Mouse (Mus musculus) forebrain, embryonic 10.5 days (tissue): ENCODE data around the gene Spem2. TPM values are rescaled to one million over a fixed set of nuclear protein-coding genes. Genes with fewer than 3 reads are reported as not detected.

ENCODE experiments used
- DNase-seq: peaks from one replicate; pipeline ENCODE4 v3.0.0-alpha.2; 2017; ENCODE audit warnings: low spot score; ENCODE audit errors: extremely low spot score
- H3K27ac ChIP-seq: fragments of 300-500 bp; sonication (generic); 2 replicates; pipeline ENCODE4 v1.5.1; 2016; ENCODE audit warnings: mild to moderate bottlenecking
- H3K27me3 ChIP-seq: fragments of 300-500 bp; sonication (generic); 2 replicates; pipeline ENCODE4 v1.6.1; 2016; ENCODE audit warnings: mild to moderate bottlenecking; ENCODE audit not compliant: poor library complexity, severe bottlenecking
- H3K36me3 ChIP-seq: fragments of 300-500 bp; sonication (generic); replicated peaks from 2 replicates; pipeline ENCODE4 v1.6.1; 2016; ENCODE audit warnings: mild to moderate bottlenecking, moderate library complexity
- H3K4me1 ChIP-seq: fragments of 300-500 bp; sonication (generic); 2 replicates; pipeline ENCODE4 v1.6.1; 2016
- H3K4me3 ChIP-seq: fragments of 300-500 bp; sonication (generic); 2 replicates; pipeline ENCODE4 v1.5.1; 2016; ENCODE audit warnings: mild to moderate bottlenecking, moderate library complexity
- H3K9me3 ChIP-seq: fragments of 300-500 bp; sonication (generic); 2 replicates; pipeline ENCODE4 v1.6.1; 2016; ENCODE audit warnings: mild to moderate bottlenecking, moderate library complexity
- WGBS: fragments of 180-500 bp; shearing (Covaris S2); methylation state at CpG from one replicate; pipeline ENCODE4 v1.1.7; 2016; 5-methylcytosine and 5-hydroxymethylcytosine counted together
- polyA plus RNA-seq: library from polyadenylated mRNA; unstranded; fragments of >200 nt; fragmentation: Nextera tagmentation; extraction: Ambion mirVana; gene quantifications from 2 replicates; pipeline ENCODE4 v1.2.1, GENCODE M21; 2016

The Spem2 gene
- polyA plus RNA-seq, 1 experiment from 2014 or later: not detected

DNA sequence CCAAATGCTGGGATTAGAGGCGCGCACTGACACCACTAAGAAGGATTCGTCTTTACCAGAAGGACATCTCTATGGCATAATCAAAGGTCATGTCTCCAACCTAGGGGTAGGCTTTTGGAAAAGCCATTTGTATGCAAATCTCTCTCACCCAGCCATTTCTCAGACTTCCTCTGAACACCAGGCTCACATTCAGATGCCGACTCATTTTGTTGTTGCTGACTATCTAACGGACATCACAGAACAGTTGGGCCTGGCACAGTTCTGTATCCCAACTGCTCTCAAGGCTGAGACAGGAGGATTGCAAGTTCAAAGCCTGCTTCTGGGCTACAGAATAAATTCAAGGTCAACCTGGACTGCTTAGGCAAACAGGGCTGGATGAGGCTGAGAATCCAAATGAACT is 31.0 kb downstream of the Spem2 start:
- Histone ChIP-seq H3K4me1 (no peaks in the 10 kb centered on the region), H3K36me3 (no peaks in the 10 kb centered on the region), H3K9me3 (no peaks in the 10 kb centered on the region), H3K4me3 (no peak overlapping the region), H3K27ac (no peak overlapping the region), H3K27me3 (peaks cover 1% of the 10 kb centered on the region; the same call in 1 of the 2 replicates)
- DNase-seq: no peak
- WGBS: 90% methylated on average over 5 of the region's 5 CpGs

DNA sequence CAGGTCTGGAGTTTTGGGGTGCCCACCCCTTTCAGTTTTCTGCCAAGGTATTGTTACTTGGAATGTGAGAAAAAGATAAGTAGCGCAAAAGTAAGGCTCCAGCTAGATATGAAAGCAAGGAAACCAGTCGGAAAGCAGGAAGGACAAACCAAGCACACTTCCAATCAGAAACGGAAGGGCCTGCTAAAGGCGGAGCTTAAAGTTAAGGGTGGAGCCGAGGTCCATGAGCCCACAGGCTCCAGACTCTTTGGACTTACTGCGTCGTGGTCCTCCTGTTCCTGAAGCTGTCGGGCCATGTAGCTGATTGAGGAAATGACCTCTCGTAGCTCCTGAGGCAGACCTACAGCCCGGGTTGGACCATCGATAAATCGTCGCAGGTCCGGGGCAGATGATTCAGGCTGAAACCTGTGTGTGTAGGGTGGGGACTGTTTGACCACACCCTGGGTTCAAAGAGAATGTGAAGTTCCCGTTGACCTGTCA is 33.4 kb downstream of the Spem2 start:
- DNase-seq: peak; percentile 14
- no peak overlapping the region for H3K27ac ChIP-seq
- no peaks in the 10 kb centered on the region for H3K36me3 ChIP-seq
- WGBS: 47% methylated on average over 15 of the region's 15 CpGs
- no peak overlapping the region for H3K4me3 ChIP-seq
- no peaks in the 10 kb centered on the region for H3K9me3 ChIP-seq
- no peaks in the 10 kb centered on the region for H3K4me1 ChIP-seq
- peaks cover 3% of the 10 kb centered on the region; the same call in 1 of the 2 replicates for H3K27me3 ChIP-seq

- WGBS: 43% methylated on average over 4 of the region's 4 CpGs
- Histone ChIP-seq H3K36me3 (no peaks in the 10 kb centered on the region), H3K27ac (no peak overlapping the region), H3K4me1 (peaks cover 25% of the 10 kb centered on the region), H3K9me3 (no peaks in the 10 kb centered on the region), H3K4me3 (no peak overlapping the region), H3K27me3 (peaks cover 33% of the 10 kb centered on the region)
- peak; percentile 13 for DNase-seq
Measured at GRCm38 (mm10) chr11:69781828-69782227, 36.4 kb downstream of the Spem2 start.

DNA sequence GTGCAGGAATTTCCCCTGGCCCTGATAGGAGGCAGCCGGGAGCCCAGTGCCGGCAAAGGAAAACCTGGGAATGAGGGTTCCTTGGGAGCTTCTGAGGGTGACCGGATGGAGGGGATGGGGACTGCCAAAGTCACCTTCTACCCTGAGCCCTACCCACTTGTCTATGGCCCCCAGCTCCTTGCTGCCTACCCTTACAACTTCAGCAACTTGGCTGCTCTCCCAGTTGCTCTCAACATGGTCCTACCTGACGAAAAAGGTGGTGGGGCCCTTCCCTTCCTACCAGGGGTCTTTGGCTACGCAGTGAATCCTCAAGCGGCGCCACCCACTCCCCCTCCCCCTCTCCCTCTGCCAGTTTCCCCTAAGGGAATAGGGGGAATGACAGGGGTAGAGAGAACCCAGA is 39.3 kb downstream of the Spem2 start:
- Histone ChIP-seq H3K27ac (no peak overlapping the region), H3K4me1 (peaks cover 31% of the 10 kb centered on the region), H3K9me3 (no peaks in the 10 kb centered on the region), H3K36me3 (no peaks in the 10 kb centered on the region), H3K27me3 (peaks cover 51% of the 10 kb centered on the region), H3K4me3 (no peak overlapping the region)
- DNase-seq: no peak
- 45% methylated on average over 7 of the region's 7 CpGs for WGBS

- 0 out of 2 replicates have a peak overlapping the region, but pooled peaks have one; percentile 5 for H3K4me3 ChIP-seq
- H3K4me1 ChIP-seq: peaks cover 31% of the 10 kb centered on the region
- H3K27me3 ChIP-seq: peaks cover 51% of the 10 kb centered on the region
- WGBS: 70% methylated on average over 23 of the region's 23 CpGs
- H3K36me3 ChIP-seq: no peaks in the 10 kb centered on the region
- H3K27ac ChIP-seq: 0 out of 2 replicates have a peak overlapping the region, but pooled peaks have one; percentile 44
- DNase-seq: no peak
- H3K9me3 ChIP-seq: no peaks in the 10 kb centered on the region
Measured at GRCm38 (mm10) chr11:69778258-69778982, 39.8 kb downstream of the Spem2 start.

DNA sequence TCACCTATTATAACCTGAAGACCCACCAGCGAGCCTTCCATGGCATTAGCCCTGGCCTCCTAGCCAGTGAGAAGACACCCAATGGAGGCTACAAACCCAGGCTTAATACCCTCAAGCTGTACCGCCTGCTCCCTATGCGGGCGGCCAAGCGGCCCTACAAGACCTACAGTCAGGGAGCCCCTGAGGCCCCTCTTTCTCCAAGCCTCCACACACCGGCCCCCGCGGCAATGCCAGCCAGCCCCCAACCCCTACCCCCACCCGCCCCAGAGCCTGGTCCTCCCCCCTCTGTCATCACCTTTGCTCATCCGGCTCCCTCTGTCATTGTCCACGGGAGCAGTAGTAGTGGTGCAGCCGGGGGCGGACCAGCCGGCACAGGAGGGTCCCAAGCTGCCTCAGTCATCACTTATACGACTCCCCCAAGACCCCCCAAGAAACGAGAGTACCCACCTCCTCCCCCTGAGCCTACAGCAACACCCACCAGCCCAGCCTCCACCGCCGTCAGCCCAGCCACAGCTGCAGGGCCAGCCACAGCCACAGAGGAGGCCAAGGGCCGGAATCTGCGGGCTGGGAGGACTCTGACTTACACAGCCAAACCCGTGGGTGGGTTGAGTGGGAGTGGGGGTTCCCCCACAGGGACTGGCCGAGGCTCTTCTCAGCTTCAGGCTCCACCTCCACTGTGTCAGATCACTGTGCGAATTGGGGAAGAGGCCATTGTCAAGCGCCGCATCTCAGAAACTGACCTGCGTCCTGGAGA is 40.6 kb downstream of the Spem2 start:
- no peaks in the 10 kb centered on the region for H3K9me3 ChIP-seq
- DNase-seq: no peak
- H3K27me3 ChIP-seq: peaks cover 51% of the 10 kb centered on the region
- no peaks in the 10 kb centered on the region for H3K36me3 ChIP-seq
- H3K4me3 ChIP-seq: 0 out of 2 replicates have a peak overlapping the region, but pooled peaks have one; percentile 5
- WGBS: 66% methylated on average over 26 of the region's 26 CpGs
- 0 out of 2 replicates have a peak overlapping the region, but pooled peaks have one; percentile 44 for H3K27ac ChIP-seq
- peaks cover 31% of the 10 kb centered on the region for H3K4me1 ChIP-seq

DNA sequence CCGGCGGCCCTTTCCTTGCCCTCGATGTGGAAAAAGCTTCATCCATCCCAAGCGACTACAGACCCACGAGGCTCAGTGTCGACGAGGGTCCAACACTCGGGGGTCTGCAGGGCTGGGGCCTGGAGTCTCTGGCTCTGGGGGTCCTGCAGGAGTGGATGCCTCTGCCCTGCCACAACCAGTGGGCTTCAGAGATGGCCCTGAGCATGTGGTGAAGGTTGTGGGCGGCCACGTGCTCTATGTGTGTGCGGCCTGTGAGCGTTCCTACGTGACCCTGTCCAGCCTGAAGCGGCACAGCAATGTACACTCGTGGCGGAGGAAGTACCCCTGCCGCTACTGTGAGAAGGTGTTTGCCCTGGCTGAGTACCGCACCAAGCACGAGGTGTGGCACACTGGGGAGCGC is 41.8 kb downstream of the Spem2 start:
- peaks cover 51% of the 10 kb centered on the region for H3K27me3 ChIP-seq
- 81% methylated on average over 20 of the region's 20 CpGs for WGBS

GRCm38 (mm10) chr11:69775716-69776115 is 42.5 kb downstream of the Spem2 start:
- DNase-seq: no peak
- Histone ChIP-seq H3K27me3 (peaks cover 51% of the 10 kb centered on the region), H3K36me3 (no peaks in the 10 kb centered on the region), H3K9me3 (no peaks in the 10 kb centered on the region), H3K27ac (no peak overlapping the region), H3K4me3 (no peak overlapping the region), H3K4me1 (peaks cover 31% of the 10 kb centered on the region)
- WGBS: 76% methylated on average over 10 of the region's 10 CpGs

More for the DNA sequence above, 41.8 kb downstream of the Spem2 start:
- peak overlapping the region; percentile 15; the same call in 1 of the 2 replicates for H3K27ac ChIP-seq
- peaks cover 31% of the 10 kb centered on the region for H3K4me1 ChIP-seq
- H3K4me3 ChIP-seq: no peak overlapping the region
- H3K36me3 ChIP-seq: no peaks in the 10 kb centered on the region
- no peak for DNase-seq
- no peaks in the 10 kb centered on the region for H3K9me3 ChIP-seq

GRCm38 (mm10) chr11:69774961-69775360 is 43.3 kb downstream of the Spem2 start:
- Histone ChIP-seq H3K27ac (no peak overlapping the region), H3K9me3 (no peaks in the 10 kb centered on the region), H3K4me3 (no peak overlapping the region), H3K4me1 (peaks cover 31% of the 10 kb centered on the region), H3K27me3 (peaks cover 49% of the 10 kb centered on the region), H3K36me3 (no peaks in the 10 kb centered on the region)
- WGBS: 55% methylated on average over 5 of the region's 5 CpGs
- DNase-seq: no peak

- no peak overlapping the region for H3K27ac ChIP-seq
- H3K4me1 ChIP-seq: peaks cover 30% of the 10 kb centered on the region
- H3K27me3 ChIP-seq: peaks cover 20% of the 10 kb centered on the region
- WGBS: 65% methylated on average over 4 of the region's 4 CpGs
- no peak for DNase-seq
- no peaks in the 10 kb centered on the region for H3K9me3 ChIP-seq
- no peaks in the 10 kb centered on the region for H3K36me3 ChIP-seq
- H3K4me3 ChIP-seq: 0 out of 2 replicates have a peak overlapping the region, but pooled peaks have one; percentile 9
Measured at GRCm38 (mm10) chr11:69767625-69767909, 50.7 kb downstream of the Spem2 start.

DNA sequence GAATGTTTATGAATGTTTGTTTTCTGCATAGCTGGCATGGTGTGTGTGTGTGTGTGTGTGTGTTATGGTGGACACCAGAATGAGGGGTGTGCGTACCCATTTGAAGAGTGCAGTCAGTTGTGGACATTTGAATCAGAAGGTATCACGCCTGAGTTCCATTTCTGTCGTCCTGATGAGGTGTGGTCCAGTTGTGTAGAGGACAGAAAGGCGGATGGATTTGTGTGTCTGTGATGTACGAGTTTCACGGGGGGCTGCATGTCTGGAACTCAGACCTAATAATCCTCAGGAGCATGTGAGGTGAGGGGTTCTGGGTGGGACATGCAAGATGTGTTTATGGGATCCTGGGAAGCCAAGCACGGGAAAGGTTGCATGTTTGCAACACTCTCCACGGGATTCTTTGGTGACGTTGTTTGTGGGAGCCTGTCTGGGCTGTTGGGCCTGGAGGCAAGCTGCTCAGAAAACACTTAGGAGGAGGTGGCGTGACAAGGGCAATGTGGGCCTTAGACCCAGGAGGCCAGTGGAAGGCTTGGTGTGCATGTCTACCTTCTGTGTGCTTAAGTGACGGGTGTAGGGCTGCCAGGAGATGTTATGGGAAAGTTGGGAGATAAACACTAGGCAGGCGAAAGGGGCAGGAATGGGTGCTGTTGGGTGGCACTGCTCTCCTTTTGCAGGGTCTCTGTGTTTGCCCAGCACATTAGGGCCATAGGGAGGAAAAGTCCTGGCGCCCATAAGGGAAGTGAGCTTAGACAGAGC is 51.2 kb downstream of the Spem2 start:
- H3K4me1 ChIP-seq: peaks cover 30% of the 10 kb centered on the region
- H3K9me3 ChIP-seq: no peaks in the 10 kb centered on the region
- DNase-seq: no peak
- H3K4me3 ChIP-seq: peak overlapping the region; percentile 92
- 68% methylated on average over 13 of the region's 13 CpGs for WGBS
- no peaks in the 10 kb centered on the region for H3K36me3 ChIP-seq
- no peak overlapping the region for H3K27ac ChIP-seq
- H3K27me3 ChIP-seq: peaks cover 20% of the 10 kb centered on the region
